Mouse (Mus musculus): ENCODE data around the gene Prss57.

- TF ChIP-seq CTCF (conservative IDR thresholded peaks at IDR 0.05; ENCODE audit: insufficient read depth, insufficient read length, low read depth, low read length) (no peak), POLR2A (IDR thresholded peaks at IDR 0.05; ENCODE audit: low read depth, low read length) (no peak)
Observed at GRCm38 (mm10) chr10:79756660-79757059, 34.1 kb downstream of the Prss57 start.
